Mouse (Mus musculus) spleen, adult 12 weeks (tissue): ENCODE results near the gene Krt88.
A peak's percentile ranks its signal among the peaks of the same experiment; 100 is the strongest.

Experiments used
- DNase-seq: peaks from one replicate; pipeline ENCODE4 v3.0.0; 2022; ENCODE audit warnings: low spot score

Krt88 gene

GRCm38 (mm10) chr15:101447444-101447843 lies at the start of gene Krt88:
Gene Krt88 (plus strand): TSS chr15:101447744.
- DNase-seq, result no peak

DNA sequence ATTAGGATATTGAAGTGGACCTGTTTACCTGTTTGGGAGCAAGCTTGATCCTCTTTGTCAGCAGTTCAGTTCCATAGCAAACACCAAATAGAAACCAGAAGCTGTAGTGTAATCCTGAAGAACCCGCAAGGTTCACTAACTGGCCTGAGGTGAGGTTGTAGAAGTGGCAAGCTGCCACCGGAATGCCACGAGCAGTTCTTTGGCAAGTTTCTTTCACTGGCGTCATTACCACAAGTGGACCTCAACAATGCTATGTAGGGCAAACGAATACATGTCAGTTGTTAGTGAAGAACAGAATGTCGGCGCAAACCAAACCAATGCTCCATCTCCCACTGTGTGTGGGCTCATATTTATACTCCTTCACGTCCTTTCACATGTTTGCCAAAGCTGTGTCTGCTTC lies 49.3 kb upstream of the Krt88 start:
- DNase-seq, result no peak

GRCm38 (mm10) chr15:101410775-101411174 lies 36.8 kb upstream of the Krt88 start, which contains the start of gene Krt7:
Gene Krt7 (plus strand): TSS chr15:101411043.
- no peak for DNase-seq

DNA sequence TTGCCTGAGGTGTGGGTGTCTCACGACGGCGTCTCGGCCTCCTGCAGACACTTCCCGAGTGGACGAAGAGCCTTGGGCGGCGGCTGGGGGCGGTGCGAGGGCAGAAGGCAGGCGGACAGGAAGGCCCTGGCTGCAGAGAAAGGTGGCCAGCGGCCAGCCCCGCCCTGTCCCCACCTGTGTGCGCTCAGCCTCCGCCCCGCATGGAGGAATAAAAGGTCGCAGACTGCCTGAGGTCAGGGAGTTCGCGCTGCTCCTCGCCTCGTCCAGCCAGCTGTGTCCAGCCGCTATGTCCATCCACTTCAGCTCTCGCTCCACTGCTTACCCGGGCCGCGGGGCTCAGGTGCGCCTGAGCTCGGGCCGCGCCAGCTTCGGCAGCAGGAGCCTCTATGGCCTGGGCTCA lies 35.4 kb upstream of the Krt88 start:
- no peak for DNase-seq

DNA sequence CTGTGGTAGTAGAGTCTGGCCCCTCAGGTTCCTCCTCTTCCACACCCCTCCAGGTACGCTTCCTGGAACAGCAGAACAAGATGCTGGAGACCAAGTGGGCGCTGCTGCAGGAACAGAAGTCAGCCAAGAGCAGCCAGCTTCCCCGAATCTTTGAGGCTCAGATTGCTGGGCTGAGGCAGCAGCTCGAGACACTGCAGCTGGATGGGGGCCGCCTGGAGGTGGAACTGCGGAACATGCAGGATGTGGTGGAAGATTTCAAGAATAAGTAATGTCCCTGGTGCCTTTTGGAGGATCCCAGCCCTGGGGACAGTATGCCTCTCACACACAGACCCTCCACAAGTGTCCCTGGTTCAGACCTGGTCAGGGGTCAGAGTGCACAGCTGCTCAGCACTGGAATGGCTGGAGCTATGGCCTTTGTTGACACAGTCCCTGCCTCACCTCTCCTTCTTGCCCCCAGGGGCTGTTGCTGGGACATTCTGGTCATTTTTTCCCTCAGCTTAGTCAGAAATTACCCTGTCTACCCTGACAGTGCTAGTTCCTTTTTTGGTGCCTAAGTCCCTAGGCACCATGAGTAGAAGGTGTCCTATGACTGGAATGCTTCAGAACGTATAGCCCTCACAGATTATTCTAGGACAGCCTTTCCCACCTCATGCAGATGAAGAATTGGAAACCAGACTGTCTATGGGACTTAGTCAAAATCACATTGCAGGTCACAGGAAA lies 33.5 kb upstream of the Krt88 start:
- no peak for DNase-seq

DNA sequence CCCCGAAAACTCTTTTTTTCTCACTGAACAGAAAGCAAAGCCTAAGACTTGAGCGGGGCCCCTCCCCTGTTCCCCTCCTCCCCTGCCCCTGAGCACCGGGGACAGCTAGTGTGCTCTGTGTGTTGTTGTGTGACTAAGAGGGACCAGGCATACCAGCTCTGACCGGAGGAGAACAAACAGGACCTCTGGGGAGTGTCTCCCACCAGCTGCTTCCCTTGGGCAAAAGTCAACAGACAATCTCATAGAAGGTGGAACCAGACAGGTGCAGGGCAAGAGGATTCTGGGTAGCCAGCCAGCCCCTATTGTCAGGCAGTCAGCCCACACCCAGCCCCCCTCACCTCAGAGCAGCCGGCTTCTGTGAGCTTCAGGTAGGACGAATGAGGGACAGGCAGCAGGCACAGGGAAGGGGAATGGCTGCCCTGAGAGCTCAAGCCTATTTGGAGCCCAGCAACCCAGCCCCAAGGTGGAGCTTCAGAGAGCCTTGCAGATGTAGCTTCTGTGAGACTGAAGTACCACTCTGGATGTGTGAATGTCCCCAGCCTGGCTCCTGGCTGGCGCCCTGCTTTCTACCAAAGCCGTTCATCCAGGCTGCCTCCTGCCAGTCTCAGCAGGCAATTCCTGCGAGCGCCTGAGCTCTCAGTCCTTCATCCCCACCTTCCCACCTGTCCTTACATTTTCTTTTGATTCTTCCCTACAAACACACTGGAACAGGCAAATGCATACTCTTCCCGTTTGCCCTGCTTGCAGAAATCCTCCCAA lies 32.6 kb upstream of the Krt88 start:
- DNase-seq, result no peak

- DNase-seq, result no peak
Measured at GRCm38 (mm10) chr15:101418950-101419349, 28.6 kb upstream of the Krt88 start.

DNA sequence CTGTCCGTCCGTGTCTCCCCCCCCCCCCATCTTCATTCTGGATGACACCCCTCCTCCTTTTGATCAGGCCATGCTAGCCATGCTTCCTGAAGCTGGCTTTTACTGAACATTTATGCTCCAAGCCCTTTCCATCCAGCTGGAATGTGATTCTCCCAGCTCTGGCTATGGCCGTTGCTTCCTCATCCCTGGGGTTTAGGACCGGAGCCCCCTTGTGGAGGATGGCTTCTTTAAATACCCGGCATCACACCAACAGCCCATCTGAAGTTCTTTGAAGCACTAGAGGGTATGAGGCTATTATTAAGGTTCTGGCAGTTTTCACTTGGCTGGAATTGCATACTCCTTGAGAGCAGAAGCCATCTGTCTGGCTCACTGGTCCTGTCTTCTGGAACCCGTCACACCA lies 26.6 kb upstream of the Krt88 start:
- no peak for DNase-seq

- no peak for DNase-seq
Measured at GRCm38 (mm10) chr15:101424914-101425313, 22.6 kb upstream of the Krt88 start.

DNA sequence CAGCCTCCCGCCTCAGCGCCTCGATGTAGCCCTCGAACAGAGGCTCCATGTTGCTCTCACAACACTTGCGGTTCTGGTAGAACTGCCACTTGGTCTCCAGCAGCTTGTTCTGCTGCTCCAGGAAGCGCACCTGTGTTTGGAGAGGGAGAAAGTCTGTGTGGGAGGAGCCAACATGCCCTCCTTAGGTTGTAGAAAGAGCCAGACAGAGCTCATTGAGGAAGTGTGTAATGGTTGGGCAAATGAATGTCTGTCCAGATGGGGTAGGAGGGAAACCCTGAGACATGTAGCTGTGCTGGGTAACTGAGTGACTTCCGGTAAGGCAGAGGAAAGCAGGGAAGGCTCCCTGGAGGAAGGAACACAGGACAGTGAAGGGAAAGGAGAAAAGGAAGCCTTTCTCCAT lies 10.9 kb upstream of the Krt88 start:
- no peak for DNase-seq

- no peak for DNase-seq
Measured at GRCm38 (mm10) chr15:101438555-101438954, 9.0 kb upstream of the Krt88 start, which contains the start of gene Krt87. Gene Krt87 (minus strand): TSS chr15:101438804.

DNA sequence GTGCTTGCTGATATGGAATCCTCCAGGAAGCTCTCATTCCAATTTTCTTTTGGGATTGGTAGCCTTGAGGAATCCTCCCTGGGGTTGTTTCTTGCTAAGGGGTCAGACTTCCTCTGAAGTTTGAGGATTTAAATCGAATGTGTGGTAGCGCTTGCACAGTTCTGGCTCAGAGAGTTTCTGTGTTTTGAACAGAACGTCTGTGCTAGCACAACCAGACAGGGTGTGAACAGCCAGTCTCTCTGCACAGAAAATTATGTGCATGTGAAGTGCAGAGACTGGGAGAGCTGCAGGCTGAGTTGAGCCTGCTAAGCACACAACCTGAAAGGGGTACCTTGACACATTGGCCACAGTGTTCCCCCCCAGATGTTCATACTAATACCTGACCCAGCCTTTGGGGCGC lies 6.7 kb upstream of the Krt88 start:
- DNase-seq, result no peak

DNA sequence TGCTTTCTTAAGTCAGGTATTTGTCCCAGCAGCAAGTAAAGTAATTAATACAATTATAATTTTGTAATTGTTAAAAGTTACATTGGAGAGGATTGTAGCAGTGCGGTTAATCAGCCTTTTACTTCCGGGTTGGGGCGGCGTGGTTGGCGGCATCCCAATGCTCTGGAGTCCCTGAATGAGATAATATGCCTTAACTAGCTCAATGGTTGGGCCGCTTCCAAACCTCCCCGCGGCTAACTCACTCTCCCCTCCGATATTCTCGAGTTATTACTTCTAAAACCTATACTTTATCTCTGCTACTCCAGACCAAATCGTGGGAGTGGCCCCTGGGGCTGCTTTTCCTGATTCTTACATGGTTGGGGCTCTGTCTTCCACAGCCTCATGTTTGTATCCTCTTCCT lies 972 bp upstream of the Krt88 start:
- no peak for DNase-seq

DNA sequence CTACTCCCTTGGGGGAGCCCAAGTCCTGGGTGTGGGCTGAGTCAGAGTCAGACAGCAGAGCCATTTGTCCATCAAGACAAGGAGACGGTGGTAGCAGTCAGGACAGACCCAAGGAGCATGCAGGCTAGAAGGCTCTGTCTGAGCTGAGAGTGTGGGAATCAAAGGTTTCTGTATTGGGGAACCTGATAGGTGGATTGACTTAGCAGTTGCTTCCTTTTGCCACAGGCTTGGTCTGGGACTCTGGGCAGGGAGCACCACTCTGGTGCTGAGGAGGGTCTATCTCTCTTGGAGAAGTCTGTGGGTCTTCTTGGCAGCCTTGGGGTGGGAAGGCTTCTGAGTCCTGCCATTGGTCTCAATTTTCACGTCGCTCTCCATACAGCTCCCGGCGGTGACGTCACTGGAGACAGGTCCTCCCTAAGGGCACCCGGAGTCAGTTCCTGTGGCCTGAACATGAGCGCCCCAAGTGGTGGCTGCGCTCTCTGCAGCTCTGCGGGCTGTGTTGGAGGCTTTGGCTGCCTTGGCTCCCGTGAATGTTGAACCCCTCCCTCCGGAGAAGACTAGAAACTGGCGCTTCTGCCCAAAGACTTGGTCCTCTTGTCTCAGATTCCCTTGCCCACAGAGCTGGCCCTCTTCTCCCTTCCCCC lies 5.7 kb downstream of the Krt88 start:
- DNase-seq, result peak; percentile 6

GRCm38 (mm10) chr15:101454774-101455173 lies 7.2 kb downstream of the Krt88 start:
- no peak for DNase-seq

- DNase-seq, result no peak
Measured at GRCm38 (mm10) chr15:101455292-101455691, 7.7 kb downstream of the Krt88 start.

- no peak for DNase-seq
Measured at GRCm38 (mm10) chr15:101455891-101456290, 8.3 kb downstream of the Krt88 start.

DNA sequence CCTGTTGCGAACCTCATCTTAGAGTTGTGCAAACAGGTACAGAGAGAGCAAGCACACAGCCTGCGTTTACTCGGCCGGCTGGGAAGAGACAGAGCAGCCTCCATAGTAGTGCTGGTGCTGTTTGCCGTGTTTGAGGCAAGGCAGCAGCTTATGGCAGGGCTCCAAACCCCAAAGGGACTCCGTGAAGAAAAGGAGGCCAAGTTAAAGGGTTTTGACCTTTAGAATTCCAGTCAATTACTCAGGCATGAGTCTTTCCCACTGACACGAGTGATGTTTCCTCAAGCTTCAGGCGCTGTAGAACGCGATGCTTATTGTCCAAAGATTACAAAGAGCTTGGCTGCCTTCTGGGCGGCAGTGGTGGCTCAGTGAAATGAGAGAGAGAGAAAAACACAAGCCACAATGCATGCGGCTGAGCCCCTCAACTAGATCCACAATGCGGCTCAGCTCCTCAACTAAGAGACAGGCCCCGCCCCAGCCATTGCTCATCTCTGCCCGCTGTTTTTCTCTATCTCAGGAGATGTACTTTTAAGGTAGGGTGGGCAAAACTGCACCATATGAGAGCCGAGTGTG lies 10.9 kb downstream of the Krt88 start:
- DNase-seq, result no peak

GRCm38 (mm10) chr15:101459283-101459682 lies 11.7 kb downstream of the Krt88 start:
- no peak for DNase-seq

DNA sequence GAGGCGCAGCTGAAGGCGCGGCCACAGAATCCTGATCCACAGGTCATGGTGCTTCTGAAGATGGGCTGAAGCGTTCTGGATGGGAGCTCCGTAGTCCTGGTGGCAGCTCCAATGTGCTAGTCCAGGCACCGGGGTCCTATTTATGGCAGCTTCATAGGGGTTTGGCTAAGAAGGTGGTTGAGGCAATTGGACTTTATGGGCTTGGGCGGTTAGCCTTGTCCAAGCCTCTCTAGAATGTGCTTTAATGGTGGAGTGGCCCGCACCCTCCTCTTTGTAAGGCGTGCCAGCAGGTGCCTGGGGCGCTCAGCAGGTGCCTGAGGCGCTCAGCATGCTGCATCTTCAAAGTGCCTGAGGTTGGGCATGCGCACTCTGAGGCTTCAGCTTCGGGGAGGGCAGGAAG lies 16.1 kb downstream of the Krt88 start, which contains the start of gene Krt81:
Gene Krt81, minus strand, starts transcription at position 101 of the 400 bp plus-strand sequence.
- no peak for DNase-seq

GRCm38 (mm10) chr15:101469093-101469492 lies 21.5 kb downstream of the Krt88 start:
- no peak for DNase-seq

GRCm38 (mm10) chr15:101472952-101473528 lies 25.5 kb downstream of the Krt88 start, which contains the start of gene Krt86:
Gene Krt86 (plus strand): TSS chr15:101473478.
- DNase-seq, result no peak
